Mouse (Mus musculus) midbrain, embryonic 11.5 days (tissue): ENCODE data around the gene Chid1. TPM values are rescaled to one million over a fixed set of nuclear protein-coding genes. Genes with fewer than 3 reads are reported as not detected.

Experiments
- ATAC-seq: fragments of 200-750 bp; cut with Nextera tagmentation; 2 replicates; pipeline ENCODE4 v1.8.0; 2017; ENCODE audit warnings: moderate TSS enrichment, moderate library complexity; ENCODE audit not compliant: low FRiP score
- DNase-seq: peaks from one replicate; pipeline ENCODE4 v3.0.0; 2015; ENCODE audit warnings: low spot score; ENCODE audit errors: missing footprints
- H3K27ac ChIP-seq: fragments of 300-500 bp; sonication (generic); 2 replicates; pipeline ENCODE4 v1.5.1; 2014; ENCODE audit warnings: low read depth, low read length
- H3K27me3 ChIP-seq: fragments of 300-500 bp; sonication (generic); 2 replicates; pipeline ENCODE4 v1.6.1; 2014; ENCODE audit warnings: mild to moderate bottlenecking, low read length, moderate library complexity, mixed read lengths; ENCODE audit not compliant: control insufficient read depth, insufficient read depth
- H3K36me3 ChIP-seq: fragments of 300-500 bp; sonication (generic); 2 replicates; pipeline ENCODE4 v1.6.1; 2014; ENCODE audit warnings: mild to moderate bottlenecking, low read length, moderate library complexity, mixed read lengths; ENCODE audit not compliant: control insufficient read depth, insufficient read depth
- H3K4me1 ChIP-seq: fragments of 300-500 bp; sonication (generic); 2 replicates; pipeline ENCODE4 v1.6.1; 2014; ENCODE audit warnings: low read length; ENCODE audit not compliant: control insufficient read depth, insufficient read depth
- H3K4me2 ChIP-seq: fragments of 300-500 bp; sonication (generic); 2 replicates; pipeline ENCODE4 v1.6.1; 2014; ENCODE audit warnings: mild to moderate bottlenecking, moderate library complexity
- H3K4me3 ChIP-seq: fragments of 300-500 bp; sonication (generic); 2 replicates; pipeline ENCODE4 v1.5.1; 2014; ENCODE audit warnings: low read depth, low read length
- H3K9ac ChIP-seq: fragments of 300-500 bp; sonication (generic); 2 replicates; pipeline ENCODE4 v1.6.1; 2014; ENCODE audit warnings: low read length
- H3K9me3 ChIP-seq: fragments of 300-500 bp; sonication (generic); 2 replicates; pipeline ENCODE4 v1.6.1; 2016; ENCODE audit warnings: low read length; ENCODE audit not compliant: control insufficient read depth
- WGBS: fragments of 180-500 bp; shearing (Covaris S2); extraction: QIAGEN DNeasy Blood & Tissue Kit; methylation state at CpG from one replicate; pipeline ENCODE4 v1.1.7; 2014; 5-methylcytosine and 5-hydroxymethylcytosine counted together
- polyA plus RNA-seq: library from polyadenylated mRNA; unstranded; fragments of >200 nt; fragmentation: Nextera tagmentation; extraction: Ambion mirVana; gene quantifications from 2 replicates; pipeline ENCODE4 v1.2.1, GENCODE M21; 2014

Chid1 gene
- polyA plus RNA-seq, 1 experiment from 2014 or later, result 23.3 TPM

DNA sequence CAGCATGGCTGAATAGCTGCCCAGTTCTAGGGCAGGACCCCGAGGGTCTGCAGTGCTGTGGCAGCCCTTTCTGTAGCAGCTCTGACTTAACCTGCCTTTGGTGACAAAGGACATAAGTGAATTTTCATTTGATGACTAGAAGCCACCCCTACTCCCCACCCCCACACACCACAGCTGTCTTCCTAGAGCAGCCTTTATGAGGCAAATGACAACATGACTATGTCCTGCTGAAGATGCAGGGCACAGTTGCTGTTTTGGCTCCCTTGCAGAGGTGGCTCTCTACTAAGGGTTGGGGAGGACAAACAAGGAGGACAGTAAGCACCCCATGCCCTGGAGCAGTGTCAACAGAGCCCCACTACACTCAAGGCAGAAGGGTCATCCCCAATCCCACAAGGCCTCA lies 19.9 kb downstream of the Chid1 start:
- Histone ChIP-seq H3K27me3 (no peaks in the 10 kb centered on the region), H3K36me3 (no peaks in the 10 kb centered on the region)
- no peak for DNase-seq

DNA sequence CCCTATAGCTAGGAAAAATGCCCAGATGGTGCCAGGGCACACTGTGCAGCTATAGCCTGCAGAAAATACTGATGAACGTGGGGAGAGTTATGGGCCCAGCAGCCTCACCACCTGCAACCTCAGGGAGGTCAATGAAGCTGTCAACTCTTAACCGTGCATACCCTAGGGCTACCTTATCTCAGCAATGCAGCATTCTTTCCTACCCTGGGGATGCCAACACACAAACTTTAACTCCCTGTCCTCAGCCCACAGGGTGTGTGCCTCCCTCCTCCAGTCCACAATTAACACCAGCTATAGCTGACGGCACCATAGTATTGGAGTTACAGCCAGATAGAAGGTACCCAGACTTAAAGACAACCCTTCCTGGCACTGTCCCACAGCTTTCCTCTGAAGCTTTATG lies 20.7 kb downstream of the Chid1 start:
- H3K9me3 ChIP-seq, result no peaks in the 10 kb centered on the region
- DNase-seq (no peak), ATAC-seq (no peak)
- H3K36me3 ChIP-seq, result no peaks in the 10 kb centered on the region
- H3K4me1 ChIP-seq, result no peaks in the 10 kb centered on the region
- H3K4me3 ChIP-seq, result no peak overlapping the region
- no peak overlapping the region for H3K27ac ChIP-seq
- H3K27me3 ChIP-seq, result no peaks in the 10 kb centered on the region
- 87% methylated on average over 3 of the region's 3 CpGs for WGBS
- H3K9ac ChIP-seq, result no peak overlapping the region
- H3K4me2 ChIP-seq, result no peak overlapping the region

More for the DNA sequence above, 19.9 kb downstream of the Chid1 start:
- no peak overlapping the region for H3K9ac ChIP-seq
- H3K4me2 ChIP-seq, result no peak overlapping the region
- no peak overlapping the region for H3K4me3 ChIP-seq
- no peak overlapping the region for H3K27ac ChIP-seq
- WGBS, result 68% methylated on average over 1 of the region's 1 CpGs
- ATAC-seq, result no peak
- H3K9me3 ChIP-seq, result no peaks in the 10 kb centered on the region
- no peaks in the 10 kb centered on the region for H3K4me1 ChIP-seq

DNA sequence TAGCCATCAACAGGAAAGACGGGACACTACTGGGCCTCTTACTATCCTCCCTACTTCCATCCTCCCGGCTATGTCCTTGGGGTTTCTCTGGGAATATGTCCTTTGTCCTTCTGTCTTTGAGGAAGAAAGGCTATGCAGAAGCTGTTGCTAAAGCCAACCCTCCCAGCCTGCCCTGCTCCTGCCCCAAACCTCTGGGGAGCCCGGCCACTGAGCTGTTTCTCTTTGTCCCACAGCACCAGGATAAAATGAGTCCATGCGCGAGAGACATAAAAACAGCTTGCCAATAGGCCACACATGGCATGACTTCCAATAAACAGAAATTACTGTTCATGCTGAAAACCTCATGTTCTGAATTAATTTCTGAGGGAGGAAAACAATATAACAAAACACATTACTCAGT lies 21.4 kb downstream of the Chid1 start:
- Histone ChIP-seq H3K9me3 (no peaks in the 10 kb centered on the region), H3K9ac (no peak overlapping the region), H3K27ac (no peak overlapping the region), H3K4me1 (no peaks in the 10 kb centered on the region), H3K4me2 (no peak overlapping the region), H3K4me3 (no peak overlapping the region), H3K27me3 (no peaks in the 10 kb centered on the region), H3K36me3 (no peaks in the 10 kb centered on the region)
- DNase-seq, result no peak
- no peak for ATAC-seq
- WGBS, result 88% methylated on average over 5 of the region's 5 CpGs

DNA sequence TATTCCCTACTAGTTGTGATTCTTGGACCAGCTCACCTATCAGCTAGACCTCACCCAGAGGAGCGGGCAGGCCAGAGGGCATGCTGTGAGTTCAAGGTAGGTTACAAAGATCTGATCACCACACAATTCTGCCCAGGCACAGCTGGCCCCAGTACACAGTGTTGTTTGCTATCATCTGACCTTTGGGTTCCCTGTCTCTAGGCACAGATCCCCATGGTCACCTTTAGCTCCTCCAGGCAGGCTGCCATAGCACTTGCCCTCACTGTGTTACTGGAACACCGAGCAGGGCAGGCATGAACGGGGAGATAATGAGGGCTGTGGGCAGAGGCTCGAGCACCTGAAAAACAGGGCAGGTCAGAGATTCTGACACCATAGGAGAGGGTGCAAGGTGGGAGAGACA lies 22.0 kb downstream of the Chid1 start:
- Histone ChIP-seq H3K4me2 (no peak overlapping the region), H3K9ac (no peak overlapping the region), H3K4me1 (no peaks in the 10 kb centered on the region), H3K27ac (no peak overlapping the region), H3K27me3 (no peaks in the 10 kb centered on the region), H3K36me3 (no peaks in the 10 kb centered on the region), H3K9me3 (no peaks in the 10 kb centered on the region), H3K4me3 (no peak overlapping the region)
- DNase-seq, result no peak
- ATAC-seq, result no peak
- 82% methylated on average over 4 of the region's 4 CpGs for WGBS

DNA sequence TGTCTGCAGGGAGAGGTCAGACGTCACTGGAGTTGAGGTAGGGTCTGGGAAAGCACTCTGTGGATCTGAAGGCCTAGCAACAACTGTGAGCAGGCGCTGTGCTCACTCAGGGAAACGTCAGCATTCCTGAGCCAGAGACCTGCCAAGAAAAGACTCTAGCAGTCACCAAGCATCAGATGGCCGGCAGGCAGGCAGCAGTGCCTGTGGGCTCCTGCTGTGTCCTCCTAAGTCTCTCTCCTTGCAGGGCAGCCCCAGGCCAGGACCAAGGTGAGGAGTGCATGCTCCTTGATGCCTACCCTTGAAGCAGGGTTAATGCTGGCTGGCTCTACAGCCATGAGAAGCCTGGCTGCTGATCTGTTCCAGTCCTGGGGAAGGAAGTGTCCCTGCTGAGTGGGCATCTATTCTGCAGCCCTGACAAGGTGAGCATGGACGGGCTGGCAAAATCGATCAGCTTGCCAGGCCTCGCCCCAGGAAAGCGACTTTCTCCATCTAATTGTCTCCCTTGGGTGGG lies 28.9 kb downstream of the Chid1 start:
- no peak for ATAC-seq
- H3K9ac ChIP-seq, result no peak overlapping the region
- H3K27me3 ChIP-seq, result no peaks in the 10 kb centered on the region
- WGBS, result 75% methylated on average over 8 of the region's 8 CpGs
- no peaks in the 10 kb centered on the region for H3K36me3 ChIP-seq
- H3K4me2 ChIP-seq, result no peak overlapping the region
- H3K27ac ChIP-seq, result no peak overlapping the region
- no peaks in the 10 kb centered on the region for H3K9me3 ChIP-seq
- no peaks in the 10 kb centered on the region for H3K4me1 ChIP-seq
- H3K4me3 ChIP-seq, result no peak overlapping the region
- no peak for DNase-seq

DNA sequence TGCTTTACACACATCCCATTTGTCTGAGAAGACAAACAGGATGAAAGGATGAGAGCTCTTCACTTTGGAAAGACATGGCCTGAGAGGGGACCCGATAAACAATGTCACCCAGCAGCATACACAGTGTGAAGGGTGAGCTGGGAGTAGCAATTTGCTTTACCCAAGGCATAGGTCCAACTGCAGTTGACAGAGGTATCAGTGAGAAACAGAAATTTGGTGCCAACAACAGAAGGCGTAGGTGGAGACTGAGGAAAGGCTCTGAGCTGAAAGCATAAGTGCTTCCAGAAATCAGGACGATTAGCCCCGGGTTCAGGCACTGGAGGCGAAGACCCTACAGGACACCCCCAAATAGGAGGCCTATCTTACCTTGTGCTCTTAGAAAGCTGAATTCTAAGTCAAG lies 29.5 kb downstream of the Chid1 start:
- Histone ChIP-seq H3K9ac (no peak overlapping the region), H3K9me3 (no peaks in the 10 kb centered on the region), H3K36me3 (no peaks in the 10 kb centered on the region), H3K4me2 (no peak overlapping the region), H3K27ac (no peak overlapping the region), H3K27me3 (no peaks in the 10 kb centered on the region), H3K4me3 (no peak overlapping the region), H3K4me1 (no peaks in the 10 kb centered on the region)
- 92% methylated on average over 5 of the region's 5 CpGs for WGBS
- no peak for DNase-seq
- no peak for ATAC-seq

DNA sequence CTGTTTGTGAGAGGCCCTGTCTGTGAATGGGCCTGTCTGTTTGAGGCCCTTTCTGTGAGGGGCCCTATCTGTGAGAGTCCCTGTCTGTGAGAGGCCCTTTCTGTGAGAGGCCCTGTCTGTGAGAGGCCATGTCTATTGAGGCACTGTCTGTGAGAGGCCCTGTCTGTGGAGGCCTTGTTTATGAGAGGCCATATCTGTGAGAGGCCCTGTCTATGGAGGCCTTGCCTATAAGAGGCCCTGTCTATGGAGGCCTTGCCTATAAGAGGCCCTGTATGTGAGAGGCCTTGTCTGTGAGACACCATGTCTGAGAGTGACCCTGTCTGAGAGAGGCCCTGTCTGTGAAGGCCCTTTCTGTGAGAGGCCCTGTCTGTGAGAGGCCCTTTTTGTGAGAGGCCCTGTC lies 31.5 kb downstream of the Chid1 start:
- Histone ChIP-seq H3K4me1 (no peaks in the 10 kb centered on the region), H3K4me3 (no peak overlapping the region), H3K9me3 (no peaks in the 10 kb centered on the region), H3K27ac (peak overlapping the region; percentile 10; the same call in 1 of the 2 replicates), H3K27me3 (no peaks in the 10 kb centered on the region), H3K36me3 (no peaks in the 10 kb centered on the region), H3K9ac (no peak overlapping the region), H3K4me2 (no peak overlapping the region)
- ATAC-seq (peak; percentile 46; the same call in 1 of the 2 replicates), DNase-seq (no peak)

DNA sequence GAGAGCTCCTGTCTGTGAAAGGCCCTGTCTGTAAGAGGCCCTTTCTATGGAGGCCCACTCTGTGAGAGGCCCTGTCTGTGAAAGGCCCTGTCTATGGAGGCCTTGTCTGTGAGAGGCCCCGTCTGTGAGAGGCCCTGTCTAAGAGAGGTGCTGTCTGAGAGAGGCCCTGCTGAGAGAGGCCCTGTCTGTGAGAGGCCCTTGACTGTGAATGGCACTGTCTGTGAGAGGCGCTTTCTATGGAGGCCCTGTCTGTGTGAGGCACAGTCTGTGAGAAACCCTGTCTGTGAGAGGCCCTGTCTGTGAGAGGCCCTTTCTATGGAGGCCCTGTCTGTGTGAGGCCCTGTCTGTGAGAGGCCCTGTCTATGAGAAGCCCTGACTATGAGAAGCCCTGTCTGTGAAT lies 33.4 kb downstream of the Chid1 start:
- H3K4me3 ChIP-seq, result no peak overlapping the region
- H3K27ac ChIP-seq, result no peak overlapping the region

DNA sequence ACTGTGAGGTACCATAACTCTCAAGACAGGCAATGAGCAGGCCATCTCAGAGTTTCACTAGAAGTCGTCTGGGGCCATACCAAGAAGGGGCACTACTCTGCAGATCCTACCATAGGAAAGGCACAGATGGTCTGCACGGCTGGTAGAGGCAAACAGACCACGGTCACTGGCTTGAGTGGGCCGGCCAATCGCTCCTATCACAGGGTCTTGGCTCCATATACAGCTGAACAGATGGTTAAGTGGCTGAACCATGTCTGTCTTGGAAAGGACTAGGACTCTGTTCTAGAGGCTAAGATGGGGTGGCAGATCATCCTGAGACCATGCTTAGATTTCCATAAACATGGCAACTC lies 37.1 kb downstream of the Chid1 start:
- ATAC-seq, result no peak
- no peaks in the 10 kb centered on the region for H3K4me1 ChIP-seq
- H3K27ac ChIP-seq, result no peak overlapping the region
- H3K4me3 ChIP-seq, result no peak overlapping the region
- no peak overlapping the region for H3K4me2 ChIP-seq
- 97% methylated on average over 5 of the region's 5 CpGs for WGBS
- H3K36me3 ChIP-seq, result no peaks in the 10 kb centered on the region
- no peak overlapping the region for H3K9ac ChIP-seq
- no peak for DNase-seq
- H3K9me3 ChIP-seq, result no peaks in the 10 kb centered on the region
- no peaks in the 10 kb centered on the region for H3K27me3 ChIP-seq

More for the DNA sequence above, 33.4 kb downstream of the Chid1 start:
- DNase-seq (no peak), ATAC-seq (no peak)
- H3K36me3 ChIP-seq, result no peaks in the 10 kb centered on the region
- 76% methylated on average over 2 of the region's 2 CpGs for WGBS
- no peaks in the 10 kb centered on the region for H3K9me3 ChIP-seq
- H3K9ac ChIP-seq, result no peak overlapping the region
- H3K4me1 ChIP-seq, result no peaks in the 10 kb centered on the region
- no peak overlapping the region for H3K4me2 ChIP-seq
- no peaks in the 10 kb centered on the region for H3K27me3 ChIP-seq
